Mouse (Mus musculus) thymus, adult 2 months (tissue): ENCODE measurements around the gene Gm20388. TPM values are rescaled to one million over a fixed set of nuclear protein-coding genes. Genes with fewer than 3 reads are reported as not detected.

Experiments used
- DNase-seq: peaks from one replicate; pipeline ENCODE4 v3.0.0; 2021
- H3K27ac ChIP-seq: fragments of 200-500 bp; 2 replicates; pipeline ENCODE4 v1.5.1; 2012; ENCODE audit warnings: low read length, control low read depth; ENCODE audit not compliant: control insufficient read depth, insufficient read depth
- H3K27me3 ChIP-seq: fragments of 200-500 bp; 2 replicates; pipeline ENCODE4 v1.6.1; 2012; ENCODE audit warnings: mild to moderate bottlenecking, low read length, moderate library complexity, mixed read lengths; ENCODE audit not compliant: control insufficient read depth, insufficient read depth
- H3K36me3 ChIP-seq: fragments of 200-500 bp; 2 replicates; pipeline ENCODE4 v1.6.1; 2012; ENCODE audit warnings: mild to moderate bottlenecking, low read length, moderate library complexity; ENCODE audit not compliant: control insufficient read depth, insufficient read depth
- H3K4me1 ChIP-seq: fragments of 200-500 bp; replicated peaks from 2 replicates; pipeline ENCODE4 v1.6.1; 2012; ENCODE audit warnings: low read length; ENCODE audit not compliant: control insufficient read depth, insufficient read depth
- H3K4me3 ChIP-seq: fragments of 200-500 bp; 2 replicates; pipeline ENCODE4 v1.5.1; 2012; ENCODE audit warnings: mild to moderate bottlenecking, low read length, control low read depth, moderate library complexity; ENCODE audit not compliant: control insufficient read depth, insufficient read depth
- CTCF ChIP-seq: fragments of 200-500 bp; IDR thresholded peaks from 2 replicates; pipeline ENCODE4 v1.5.1; 2012; ENCODE audit warnings: mild to moderate bottlenecking, control low read depth, low read length, moderate library complexity, borderline replicate concordance; ENCODE audit not compliant: control insufficient read depth, poor library complexity, insufficient read depth; ENCODE audit errors: extremely low read depth
- POLR2A ChIP-seq: fragments of 200-500 bp; IDR thresholded peaks from 2 replicates; pipeline ENCODE4 v1.6.1; 2012; ENCODE audit warnings: mild to moderate bottlenecking, low read length, control low read depth, moderate library complexity; ENCODE audit not compliant: control insufficient read depth, poor library complexity, insufficient read depth; ENCODE audit errors: extremely low read depth
- WGBS: fragments of 180-500 bp; shearing (Covaris S2); methylation state at CpG from one replicate; pipeline ENCODE4 v1.1.7; 2018; 5-methylcytosine and 5-hydroxymethylcytosine counted together
- polyA plus RNA-seq: library from polyadenylated mRNA; depleted of rRNA; stranded (reverse); fragments of >200 nt; gene quantifications from 2 replicates; pipeline ENCODE4 v1.2.3, GENCODE M21; 2012

Gm20388 gene
- polyA plus RNA-seq, 1 experiment: 103 TPM

- peaks cover 4% of the 10 kb centered on the region for H3K36me3 ChIP-seq
- H3K4me1 ChIP-seq: peaks cover 27% of the 10 kb centered on the region
- H3K4me3 ChIP-seq: no peak overlapping the region
- H3K27me3 ChIP-seq: no peaks in the 10 kb centered on the region
- TF ChIP-seq POLR2A (no peak), CTCF (no peak)
- WGBS: 8% methylated on average over 4 of the region's 4 CpGs
- DNase-seq: peak; percentile 47
- H3K27ac ChIP-seq: peak overlapping the region; percentile 2; the same call in 1 of the 2 replicates
Measured at GRCm38 (mm10) chr8:122938591-122938990, 3027.9 kb downstream of the Gm20388 start.

DNA sequence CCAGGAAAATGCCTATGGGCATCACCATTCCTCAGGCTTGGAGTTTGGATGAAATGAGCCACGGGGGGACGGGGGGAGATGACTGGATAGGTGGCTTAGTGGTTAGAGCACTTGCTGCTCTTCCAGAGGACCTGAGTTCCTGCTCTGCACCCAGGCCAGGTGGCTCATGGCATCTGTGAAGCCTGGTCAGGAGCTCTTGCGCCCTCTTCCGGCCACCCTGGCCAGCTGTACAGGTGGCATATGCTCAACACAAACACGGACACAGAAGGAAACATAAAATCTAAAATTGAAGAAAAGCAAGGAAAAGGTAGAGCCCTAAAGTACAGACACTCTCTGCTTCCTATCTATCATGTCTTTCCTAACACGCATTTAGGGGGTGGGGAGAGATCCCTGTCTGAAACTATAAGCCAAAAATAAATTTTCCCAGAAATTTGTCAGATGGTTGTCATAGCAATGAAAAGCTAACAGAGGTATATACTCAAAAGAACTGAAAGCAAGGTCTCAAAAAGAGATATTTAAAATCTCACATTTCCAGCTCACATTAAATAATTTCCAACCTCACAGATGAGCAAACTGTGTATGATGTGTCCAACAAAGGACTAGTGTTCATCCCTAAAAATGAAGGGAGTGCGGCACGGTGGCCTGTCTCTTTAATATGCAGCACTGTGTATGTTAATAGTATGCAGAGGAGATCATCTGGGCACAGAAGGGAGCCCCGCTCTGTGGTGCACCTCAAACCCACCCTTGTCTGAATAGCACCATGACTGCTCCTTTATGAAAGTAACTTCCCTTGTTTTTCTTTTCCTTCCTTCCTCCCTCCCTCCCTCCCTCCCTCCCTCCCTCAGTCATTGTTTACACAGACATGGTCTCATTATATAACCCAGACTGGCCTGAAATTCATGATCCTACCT lies 3032.4 kb downstream of the Gm20388 start:
- Histone ChIP-seq H3K27ac (no peak overlapping the region), H3K4me3 (no peak overlapping the region), H3K27me3 (no peaks in the 10 kb centered on the region), H3K36me3 (peaks cover 4% of the 10 kb centered on the region), H3K4me1 (peaks cover 20% of the 10 kb centered on the region)
- peak; percentile 50; the same call in 1 of the 2 replicates for TF ChIP-seq CTCF
- TF ChIP-seq POLR2A: no peak
- whole genome bisulfite sequencing: 52% methylated on average over 9 of the region's 9 CpGs
- DNase-seq: peak; percentile 38

DNA sequence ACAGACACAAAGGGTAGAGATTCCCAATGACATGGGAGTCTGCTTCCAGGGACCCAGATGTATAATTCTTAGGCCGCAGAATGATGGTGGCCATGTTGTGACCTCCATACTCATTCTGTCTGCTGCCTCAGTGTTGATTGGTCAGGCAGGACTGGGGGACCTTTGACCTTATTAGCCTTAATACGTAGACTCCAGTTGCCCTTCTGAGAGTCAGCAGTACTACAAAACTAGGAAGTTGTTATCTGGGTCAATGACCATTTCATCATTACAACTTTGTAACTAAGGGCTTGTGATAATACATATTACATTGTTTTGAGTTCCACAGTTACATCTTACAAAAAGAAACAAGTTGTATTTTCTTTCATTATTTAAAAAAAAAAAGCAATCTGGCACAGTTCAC lies 3035.1 kb downstream of the Gm20388 start:
- H3K4me3 ChIP-seq: no peak overlapping the region
- H3K4me1 ChIP-seq: peaks cover 13% of the 10 kb centered on the region
- no peak overlapping the region for H3K27ac ChIP-seq
- TF ChIP-seq CTCF (no peak), POLR2A (no peak)
- no peaks in the 10 kb centered on the region for H3K27me3 ChIP-seq
- H3K36me3 ChIP-seq: peaks cover 4% of the 10 kb centered on the region
- WGBS: 99% methylated on average over 2 of the region's 2 CpGs
- no peak for DNase-seq

GRCm38 (mm10) chr8:122949701-122950100 lies 3039.1 kb downstream of the Gm20388 start:
- TF ChIP-seq POLR2A: no peak
- DNase-seq: no peak
- Histone ChIP-seq H3K4me1 (peaks cover 32% of the 10 kb centered on the region), H3K4me3 (no peak overlapping the region), H3K27me3 (no peaks in the 10 kb centered on the region), H3K36me3 (no peaks in the 10 kb centered on the region), H3K27ac (no peak overlapping the region)
- 87% methylated on average over 5 of the region's 5 CpGs for WGBS

GRCm38 (mm10) chr8:122951456-122951855 lies 3040.8 kb downstream of the Gm20388 start:
- no peak overlapping the region for H3K27ac ChIP-seq
- WGBS: 22% methylated on average over 5 of the region's 5 CpGs
- TF ChIP-seq CTCF: no peak
- no peaks in the 10 kb centered on the region for H3K27me3 ChIP-seq
- peak; percentile 51 for DNase-seq
- peaks cover 37% of the 10 kb centered on the region for H3K4me1 ChIP-seq
- H3K4me3 ChIP-seq: no peak overlapping the region
- H3K36me3 ChIP-seq: no peaks in the 10 kb centered on the region

DNA sequence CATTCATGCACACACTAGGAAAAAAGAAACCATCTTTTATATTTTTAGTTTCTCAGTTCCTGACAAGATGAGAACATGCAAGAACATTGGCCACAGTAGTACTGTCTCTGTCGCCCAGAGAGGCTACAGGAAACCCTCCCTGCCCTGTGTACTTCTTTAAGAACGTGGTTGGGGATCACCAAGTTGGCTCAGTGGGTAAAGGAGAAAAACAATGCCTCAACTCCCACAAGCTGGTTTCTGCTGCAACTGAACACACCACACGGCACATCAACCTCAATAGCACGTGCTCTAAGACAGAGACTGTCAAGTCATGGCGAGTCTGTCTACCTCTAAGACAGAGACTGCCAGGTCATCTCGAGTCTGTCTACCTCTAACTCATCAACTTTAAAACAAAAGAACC lies 3042.4 kb downstream of the Gm20388 start:
- Histone ChIP-seq H3K4me1 (peaks cover 45% of the 10 kb centered on the region), H3K27ac (no peak overlapping the region), H3K4me3 (no peak overlapping the region), H3K27me3 (no peaks in the 10 kb centered on the region), H3K36me3 (no peaks in the 10 kb centered on the region)
- TF ChIP-seq POLR2A (no peak), CTCF (no peak)
- peak; percentile 18 for DNase-seq
- 4% methylated on average over 6 of the region's 6 CpGs for WGBS
